Comparison of ENCODE assay signal across 7 mouse cellular contexts in the genomic region with DNA sequence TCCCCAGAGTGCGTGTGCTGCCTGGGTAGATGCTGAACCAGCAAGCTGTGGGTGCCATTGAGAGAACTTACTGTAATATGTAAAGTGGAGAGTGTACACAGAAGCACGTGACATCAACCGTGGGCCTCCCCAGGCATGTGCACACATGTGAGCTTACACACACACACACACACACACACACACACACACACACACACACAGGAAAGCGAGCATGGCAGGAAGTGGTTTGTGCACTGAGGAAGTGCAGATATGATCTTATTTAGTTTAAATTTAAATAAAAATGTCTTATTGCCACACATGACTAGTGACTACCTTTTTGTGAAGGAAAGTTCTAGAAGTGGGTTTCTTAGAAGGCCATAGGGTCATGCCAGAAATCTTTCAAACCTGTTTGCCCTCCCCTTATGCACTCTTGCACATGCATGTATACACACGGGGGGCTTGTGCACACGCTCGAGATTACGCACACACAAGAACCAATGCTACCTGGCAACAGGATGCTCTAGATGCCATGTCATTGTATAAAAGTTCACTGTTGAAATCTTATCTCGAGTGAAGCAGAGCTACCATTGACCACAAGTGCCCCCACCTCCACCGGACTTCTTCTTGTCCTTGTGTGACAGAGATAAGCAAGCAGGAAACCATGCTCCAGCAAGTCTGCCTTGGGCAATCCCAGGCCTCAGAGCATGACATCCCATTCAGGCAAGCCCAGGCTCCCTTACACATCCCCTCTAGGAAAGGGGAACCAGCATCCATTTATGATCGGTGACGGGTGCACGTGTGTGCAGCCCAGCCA. TPM values are rescaled to one million over a fixed set of nuclear protein-coding genes. Genes with fewer than 3 reads are reported as not detected.
DNase-seq lines count a peak whose midpoint lies in the region; ATAC-seq lines count a peak whose summit lies in the region.

No protein-coding gene starts in this region.

- H3K27me3 ChIP-seq in neural tube, embryonic 13.5 days: no peaks in the 10 kb centered on the region
- no peaks in the 10 kb centered on the region for H3K27me3 ChIP-seq in hindbrain, embryonic 12.5 days

- ATAC-seq in neural tube, embryonic 13.5 days (ENCODE audit: low read depth): no peak
- no peak for ATAC-seq in hindbrain, embryonic 12.5 days (ENCODE audit: low FRiP score)

- DNase-seq in neural tube, embryonic 10.5 days (ENCODE audit: extremely low spot score, low spot score): no peak
- DNase-seq in lung, postnatal 25 days (ENCODE audit: low spot score): peak; percentile 63
- peak; percentile 75 for DNase-seq in thymus, postnatal 4 days
- DNase-seq in embryo, embryonic 10.5 days (ENCODE audit: low spot score): no peak
- no peak for DNase-seq in ovary, postnatal 10 days (ENCODE audit: low spot score)

- H3K9me3 ChIP-seq in neural tube, embryonic 13.5 days: no peaks in the 10 kb centered on the region
- no peaks in the 10 kb centered on the region for H3K9me3 ChIP-seq in hindbrain, embryonic 12.5 days (replicated peaks)

- H3K9ac ChIP-seq in neural tube, embryonic 13.5 days: no peak overlapping the region
- H3K9ac ChIP-seq in hindbrain, embryonic 12.5 days: no peak overlapping the region

- no peak overlapping the region for H3K4me3 ChIP-seq in neural tube, embryonic 13.5 days
- no peak overlapping the region for H3K4me3 ChIP-seq in hindbrain, embryonic 12.5 days

- H3K36me3 ChIP-seq in neural tube, embryonic 13.5 days: no peaks in the 10 kb centered on the region
- no peaks in the 10 kb centered on the region for H3K36me3 ChIP-seq in hindbrain, embryonic 12.5 days

- H3K4me2 ChIP-seq in neural tube, embryonic 13.5 days: no peak overlapping the region
- H3K4me2 ChIP-seq in hindbrain, embryonic 12.5 days (replicated peaks): no peak overlapping the region

- H3K27ac ChIP-seq in neural tube, embryonic 13.5 days (replicated peaks): peak overlapping the region; percentile 74
- H3K27ac ChIP-seq in hindbrain, embryonic 12.5 days: peak overlapping the region; percentile 25; the same call in 1 of the 2 replicates

- peaks cover 77% of the 10 kb centered on the region for H3K4me1 ChIP-seq in neural tube, embryonic 13.5 days (replicated peaks)
- H3K4me1 ChIP-seq in hindbrain, embryonic 12.5 days: peaks cover 63% of the 10 kb centered on the region

- 84% methylated on average over 13 of the region's 13 CpGs for WGBS in neural tube, embryonic 13.5 days
- 87% methylated on average over 12 of the region's 13 CpGs for WGBS in hindbrain, embryonic 12.5 days

RNA-seq across cellular contexts. Expression of a gene that starts 47.6 kb away (rescaled TPM):
- 51.3 and 59.1 TPM in 2 replicates for polyA plus RNA-seq in neural tube, embryonic 13.5 days (2015; fragmentation: Nextera tagmentation; extraction: Ambion mirVana)
- 53.2 and 53.3 TPM in 2 replicates for polyA plus RNA-seq in hindbrain, embryonic 12.5 days (2016; fragmentation: Nextera tagmentation; extraction: Ambion mirVana)

RNA-seq across cellular contexts. Expression of a gene that starts 58.8 kb away (rescaled TPM):
- 64.2 and 69.4 TPM in 2 replicates for polyA plus RNA-seq in neural tube, embryonic 13.5 days (2015; fragmentation: Nextera tagmentation; extraction: Ambion mirVana)
- 57.4 and 66.8 TPM in 2 replicates for polyA plus RNA-seq in hindbrain, embryonic 12.5 days (2016; fragmentation: Nextera tagmentation; extraction: Ambion mirVana)

Comparison
In these comparisons a context has a peak if more than half of its experiments do, and no peak if none do; other contexts are left out.
1. DNase-seq: peak in lung, postnatal 25 days (single experiment) and thymus, postnatal 4 days (single experiment); none in neural tube, embryonic 10.5 days (single experiment), embryo, embryonic 10.5 days (single experiment) and ovary, postnatal 10 days (single experiment).